Mouse (Mus musculus) limb, embryonic 15.5 days (tissue): ENCODE results near the gene Arxes2. TPM values are rescaled to one million over a fixed set of nuclear protein-coding genes. Genes with fewer than 3 reads are reported as not detected.
"Not testable (repeated sequence)": the region's sequence is repeated elsewhere in the genome, so short reads cannot be mapped to it uniquely, and the experiment has no call there.

Source experiments
- ATAC-seq: fragments of 200-750 bp; cut with Nextera tagmentation; 2 replicates; pipeline ENCODE4 v1.8.0; 2017; ENCODE audit warnings: low read depth, moderate TSS enrichment; ENCODE audit not compliant: insufficient number of reproducible peaks, low FRiP score, low TSS enrichment
- H3K27ac ChIP-seq: fragments of 300-500 bp; sonication (generic); 2 replicates; pipeline ENCODE4 v1.5.1; 2015; ENCODE audit warnings: moderate library complexity, mild to moderate bottlenecking, inconsistent platforms
- H3K27me3 ChIP-seq: fragments of 300-500 bp; sonication (generic); 2 replicates; pipeline ENCODE4 v1.6.1; 2015; ENCODE audit warnings: inconsistent platforms
- H3K36me3 ChIP-seq: fragments of 300-500 bp; sonication (generic); 2 replicates; pipeline ENCODE4 v1.6.1; 2015; ENCODE audit warnings: inconsistent platforms
- H3K4me1 ChIP-seq: fragments of 300-500 bp; sonication (generic); 2 replicates; pipeline ENCODE4 v1.6.1; 2015; ENCODE audit warnings: inconsistent platforms
- H3K4me2 ChIP-seq: fragments of 300-500 bp; sonication (generic); 2 replicates; pipeline ENCODE4 v1.6.1; 2015; ENCODE audit warnings: mild to moderate bottlenecking, inconsistent platforms
- H3K4me3 ChIP-seq: fragments of 300-500 bp; sonication (generic); 2 replicates; pipeline ENCODE4 v1.5.1; 2015; ENCODE audit warnings: mild to moderate bottlenecking, inconsistent platforms
- H3K9ac ChIP-seq: fragments of 300-500 bp; sonication (generic); 2 replicates; pipeline ENCODE4 v1.6.1; 2015; ENCODE audit warnings: inconsistent platforms
- H3K9me3 ChIP-seq: fragments of 300-500 bp; sonication (generic); 2 replicates; pipeline ENCODE4 v1.6.1; 2016; ENCODE audit warnings: inconsistent platforms
- WGBS: fragments of 180-500 bp; shearing (Covaris S2); methylation state at CpG from one replicate; pipeline ENCODE4 v1.1.7; 2015; 5-methylcytosine and 5-hydroxymethylcytosine counted together
- polyA plus RNA-seq: library from polyadenylated mRNA; unstranded; fragments of >200 nt; fragmentation: Nextera tagmentation; extraction: Ambion mirVana; gene quantifications from 2 replicates; pipeline ENCODE4 v1.2.1, GENCODE M21; 2015

The Arxes2 gene
- polyA plus RNA-seq, 1 experiment from 2014 or later: 54.1 TPM

GRCm38 (mm10) chrX:135975226-135975552 is 18.4 kb upstream of the Arxes2 start:
- H3K4me3 ChIP-seq: no peak overlapping the region
- no peaks in the 10 kb centered on the region for H3K9me3 ChIP-seq
- no peaks in the 10 kb centered on the region for H3K4me1 ChIP-seq
- H3K27me3 ChIP-seq: no peaks in the 10 kb centered on the region
- 24% methylated on average over 8 of the region's 8 CpGs for WGBS
- no peak overlapping the region for H3K27ac ChIP-seq
- no peak for ATAC-seq
- H3K9ac ChIP-seq: no peak overlapping the region
- no peak overlapping the region for H3K4me2 ChIP-seq
- H3K36me3 ChIP-seq: 0 out of 2 replicates have a peak, but pooled peaks cover 3% of the 10 kb centered on the region

DNA sequence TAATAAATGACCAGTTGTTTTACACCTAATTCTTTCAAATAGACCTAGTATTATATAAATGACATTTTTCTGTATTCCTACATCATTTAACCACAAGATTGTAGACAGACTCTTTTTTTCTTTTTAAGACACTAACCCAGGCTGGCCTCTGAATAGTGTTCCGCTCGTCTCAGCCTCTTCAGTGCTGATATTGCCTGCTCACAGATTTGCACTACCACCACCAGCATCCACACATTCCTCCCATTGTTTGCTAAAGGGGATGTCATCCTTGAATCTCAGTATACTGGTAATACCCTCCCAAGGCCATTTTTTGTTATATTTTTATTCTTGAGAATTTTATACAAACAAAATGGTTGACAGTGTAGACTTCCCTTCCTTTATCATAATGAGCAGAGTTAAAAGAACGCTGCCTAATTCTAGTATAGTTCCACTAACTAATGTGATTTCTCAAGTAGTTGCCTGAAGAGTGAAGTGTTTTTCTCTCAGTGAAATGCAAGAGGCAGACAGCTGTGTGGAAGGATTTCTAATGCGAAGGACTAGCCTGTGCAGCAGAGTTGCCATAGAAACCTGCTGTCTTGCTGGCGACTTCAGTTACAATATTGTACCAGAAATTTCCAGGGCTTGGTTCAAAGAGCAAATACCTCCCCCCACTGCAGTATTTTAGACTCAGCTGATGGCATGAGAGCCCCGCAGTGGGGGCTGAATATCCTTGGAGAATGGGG is 8.9 kb upstream of the Arxes2 start:
- H3K36me3 ChIP-seq: no peaks in the 10 kb centered on the region
- 73% methylated on average over 6 of the region's 6 CpGs for WGBS
- no peak overlapping the region for H3K9ac ChIP-seq
- no peaks in the 10 kb centered on the region for H3K4me1 ChIP-seq
- no peak overlapping the region for H3K4me2 ChIP-seq
- H3K27me3 ChIP-seq: no peaks in the 10 kb centered on the region
- H3K4me3 ChIP-seq: no peak overlapping the region
- H3K9me3 ChIP-seq: no peaks in the 10 kb centered on the region
- no peak overlapping the region for H3K27ac ChIP-seq
- ATAC-seq: no peak

- WGBS: 98% methylated on average over 3 of the region's 3 CpGs
Observed at GRCm38 (mm10) chrX:135986267-135986666, 7.4 kb upstream of the Arxes2 start.

DNA sequence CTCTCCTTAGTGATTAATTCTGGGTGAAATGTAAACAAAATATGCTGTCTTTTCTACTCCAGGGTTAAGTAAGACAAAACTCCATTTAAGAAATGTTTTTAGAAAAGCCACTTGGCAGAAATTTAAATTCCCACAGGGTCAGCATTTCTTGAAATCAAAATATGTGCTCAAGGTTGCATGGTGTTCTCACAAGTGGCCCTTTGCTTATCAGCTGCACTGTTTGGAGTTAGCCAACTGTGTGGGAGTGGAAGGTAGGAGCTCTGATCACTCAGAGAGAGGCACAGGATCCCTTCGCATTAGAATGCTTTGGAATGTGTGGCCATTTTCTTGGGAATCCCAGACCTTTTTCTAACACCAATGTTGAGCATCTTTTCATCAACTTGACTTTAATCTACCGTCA is 3.0 kb upstream of the Arxes2 start:
- no peaks in the 10 kb centered on the region for H3K4me1 ChIP-seq
- no peak overlapping the region for H3K9ac ChIP-seq
- H3K27ac ChIP-seq: no peak overlapping the region
- no peaks in the 10 kb centered on the region for H3K36me3 ChIP-seq
- H3K9me3 ChIP-seq: no peaks in the 10 kb centered on the region
- no peak overlapping the region for H3K4me2 ChIP-seq
- no peak overlapping the region for H3K4me3 ChIP-seq
- 73% methylated on average over 2 of the region's 2 CpGs for WGBS
- ATAC-seq: no peak
- H3K27me3 ChIP-seq: no peaks in the 10 kb centered on the region

More at GRCm38 (mm10) chrX:135986267-135986666, 7.4 kb upstream of the Arxes2 start:
- Histone ChIP-seq H3K36me3 (no peaks in the 10 kb centered on the region), H3K4me2 (no peak overlapping the region), H3K27ac (no peak overlapping the region), H3K4me3 (no peak overlapping the region), H3K9ac (no peak overlapping the region), H3K9me3 (no peaks in the 10 kb centered on the region), H3K4me1 (no peaks in the 10 kb centered on the region), H3K27me3 (no peaks in the 10 kb centered on the region)
- no peak for ATAC-seq

DNA sequence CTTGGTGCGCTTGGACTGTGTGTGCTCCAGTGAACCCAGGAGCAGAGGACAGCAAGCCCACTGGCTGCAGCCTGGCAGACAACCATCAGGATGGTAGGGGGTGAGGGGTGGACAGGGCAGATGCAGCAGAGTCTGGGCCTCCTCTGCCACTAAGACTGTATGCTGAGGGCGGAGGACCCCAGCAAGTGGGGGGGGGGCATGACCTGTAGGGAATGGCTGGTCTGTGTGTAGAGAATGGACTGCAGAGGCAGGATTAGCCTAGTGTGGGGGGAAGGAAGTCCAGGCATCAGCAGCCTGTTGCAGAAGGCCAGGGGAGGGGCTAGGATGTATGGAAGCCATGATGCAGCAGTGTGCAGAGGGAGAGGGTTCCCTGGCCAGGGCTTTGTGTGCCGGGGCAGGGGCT is 431 bp upstream of the Arxes2 start:
- WGBS: 59% methylated on average over 2 of the region's 3 CpGs
- not testable (repeated sequence) for H3K4me2 ChIP-seq, H3K9ac ChIP-seq, H3K36me3 ChIP-seq, H3K27me3 ChIP-seq, H3K4me3 ChIP-seq, H3K9me3 ChIP-seq, H3K4me1 ChIP-seq, H3K27ac ChIP-seq
- peak; percentile 88 for ATAC-seq

- H3K36me3 ChIP-seq: no peaks in the 10 kb centered on the region
Observed at GRCm38 (mm10) chrX:136007199-136007843, 13.7 kb downstream of the Arxes2 start.

DNA sequence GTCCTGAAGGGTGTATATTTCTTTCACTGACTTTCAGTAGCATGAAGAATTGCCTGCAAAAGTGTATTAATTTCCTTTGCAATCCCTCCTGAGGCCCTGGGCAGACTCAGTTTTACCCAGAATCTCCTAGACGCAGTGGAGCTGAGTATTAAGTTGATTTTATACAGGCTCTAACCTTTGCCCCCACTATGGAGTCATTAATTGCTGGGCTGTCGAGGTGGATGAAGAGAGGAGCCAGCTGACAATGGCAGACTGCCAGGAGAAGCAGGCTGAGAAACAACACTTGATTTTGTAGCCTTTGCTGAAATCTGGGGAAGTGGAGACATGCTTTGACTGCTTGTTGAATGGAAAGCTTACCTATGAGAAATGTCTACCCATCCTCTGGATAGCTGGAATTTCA is 20.8 kb downstream of the Arxes2 start:
- Histone ChIP-seq H3K9me3 (no peaks in the 10 kb centered on the region), H3K9ac (no peak overlapping the region), H3K4me1 (no peaks in the 10 kb centered on the region), H3K27ac (no peak overlapping the region), H3K4me3 (no peak overlapping the region), H3K36me3 (no peaks in the 10 kb centered on the region), H3K27me3 (peaks cover 6% of the 10 kb centered on the region; the same call in 1 of the 2 replicates), H3K4me2 (no peak overlapping the region)
- ATAC-seq: no peak
- WGBS: 14% methylated on average over 2 of the region's 2 CpGs

More at GRCm38 (mm10) chrX:136007199-136007843, 13.7 kb downstream of the Arxes2 start:
- H3K4me2 ChIP-seq: no peak overlapping the region
- no peak for ATAC-seq
- 44% methylated on average over 4 of the region's 5 CpGs for WGBS
- peaks cover 6% of the 10 kb centered on the region; the same call in 1 of the 2 replicates for H3K27me3 ChIP-seq
- H3K27ac ChIP-seq: no peak overlapping the region
- no peaks in the 10 kb centered on the region for H3K9me3 ChIP-seq
- no peaks in the 10 kb centered on the region for H3K4me1 ChIP-seq
- H3K4me3 ChIP-seq: no peak overlapping the region
- no peak overlapping the region for H3K9ac ChIP-seq

- Histone ChIP-seq H3K4me3 (no peak overlapping the region), H3K4me1 (no peaks in the 10 kb centered on the region), H3K9me3 (no peaks in the 10 kb centered on the region), H3K36me3 (no peaks in the 10 kb centered on the region), H3K27ac (no peak overlapping the region), H3K27me3 (peaks cover 3% of the 10 kb centered on the region; the same call in 1 of the 2 replicates), H3K9ac (no peak overlapping the region), H3K4me2 (no peak overlapping the region)
- no peak for ATAC-seq
- WGBS: 66% methylated on average over 1 of the region's 1 CpGs
Observed at GRCm38 (mm10) chrX:136030331-136030730, 36.7 kb downstream of the Arxes2 start.

GRCm38 (mm10) chrX:136032799-136033763 is 39.5 kb downstream of the Arxes2 start, which contains the start of gene Arxes1:
Arxes1 (plus strand) TSS chrX:136033367.
- not testable (repeated sequence) for H3K4me1 ChIP-seq, H3K9me3 ChIP-seq, H3K27ac ChIP-seq, H3K9ac ChIP-seq, H3K27me3 ChIP-seq, H3K36me3 ChIP-seq
- Histone ChIP-seq H3K4me2 (peak within 1 kb of the TSS; percentile 27), H3K4me3 (peak within 1 kb of the TSS; percentile 26)
- peak; percentile 83 for ATAC-seq
- 17% methylated on average over 10 of the region's 49 CpGs for WGBS

- no peak overlapping the region for H3K4me2 ChIP-seq
- no peaks in the 10 kb centered on the region for H3K9me3 ChIP-seq
- no peak for ATAC-seq
- no peaks in the 10 kb centered on the region for H3K36me3 ChIP-seq
- no peaks in the 10 kb centered on the region for H3K4me1 ChIP-seq
- H3K27ac ChIP-seq: no peak overlapping the region
- H3K9ac ChIP-seq: no peak overlapping the region
- H3K4me3 ChIP-seq: no peak overlapping the region
- no peaks in the 10 kb centered on the region for H3K27me3 ChIP-seq
- WGBS: 84% methylated on average over 1 of the region's 1 CpGs
Observed at GRCm38 (mm10) chrX:136043726-136044125, 50.1 kb downstream of the Arxes2 start.
